Mouse (Mus musculus): ENCODE results near the gene Zfp382.
"Not testable (repeated sequence)": the region's sequence is repeated elsewhere in the genome, so short reads cannot be mapped to it uniquely, and the experiment has no call there.

The Zfp382 gene

GRCm38 (mm10) chr7:30143555-30144209 is 21.9 kb downstream of the Zfp382 start:
- peak; percentile 57 to 70 for DNase-seq (ENCODE audit: inconsistent age in 2 of 2, low spot score in 1 of 2)

- no peak for DNase-seq (ENCODE audit: inconsistent age in 2 of 2, low spot score in 1 of 2)
Observed at GRCm38 (mm10) chr7:30147011-30147410, 25.3 kb downstream of the Zfp382 start.

- no peak for DNase-seq (ENCODE audit: inconsistent age in 2 of 2, low spot score in 1 of 2)
Observed at GRCm38 (mm10) chr7:30154040-30154439, 32.3 kb downstream of the Zfp382 start.

GRCm38 (mm10) chr7:30155507-30155906 is 33.8 kb downstream of the Zfp382 start:
- DNase-seq (ENCODE audit: inconsistent age in 2 of 2, low spot score in 1 of 2) = no peak

- no peak for DNase-seq (ENCODE audit: inconsistent age in 2 of 2, low spot score in 1 of 2)
Observed at GRCm38 (mm10) chr7:30163113-30163512, 41.4 kb downstream of the Zfp382 start.

GRCm38 (mm10) chr7:30164745-30165144 is 43.0 kb downstream of the Zfp382 start:
- DNase-seq (ENCODE audit: inconsistent age in 2 of 2, low spot score in 1 of 2) = no peak

- DNase-seq (ENCODE audit: inconsistent age in 2 of 2, low spot score in 1 of 2) = no peak
Observed at GRCm38 (mm10) chr7:30168914-30169582, 47.3 kb downstream of the Zfp382 start.

- DNase-seq (ENCODE audit: inconsistent age in 2 of 2, low spot score in 1 of 2) = peak; percentile 92 to 98
Observed at GRCm38 (mm10) chr7:30169583-30170282, 48.0 kb downstream of the Zfp382 start, which contains the start of gene Zfp146. Gene Zfp146, minus strand, starts transcription at chr7:30169750.

GRCm38 (mm10) chr7:30170283-30170951 is 48.7 kb downstream of the Zfp382 start:
- DNase-seq (ENCODE audit: inconsistent age in 2 of 2, low spot score in 1 of 2) = no peak

- no peak for DNase-seq (ENCODE audit: inconsistent age in 2 of 2, low spot score in 1 of 2)
Observed at GRCm38 (mm10) chr7:30176474-30176873, 54.7 kb downstream of the Zfp382 start.

GRCm38 (mm10) chr7:30178256-30178655 is 56.5 kb downstream of the Zfp382 start:
- no peak for DNase-seq (ENCODE audit: inconsistent age in 2 of 2, low spot score in 1 of 2)

GRCm38 (mm10) chr7:30181308-30181707 is 59.6 kb downstream of the Zfp382 start:
- peak; percentile 73 to 92 for DNase-seq (ENCODE audit: inconsistent age in 2 of 2, low spot score in 1 of 2)

GRCm38 (mm10) chr7:30181929-30182328 is 60.2 kb downstream of the Zfp382 start:
- DNase-seq (ENCODE audit: inconsistent age in 2 of 2, low spot score in 1 of 2) = not testable (repeated sequence)

GRCm38 (mm10) chr7:30183189-30183588 is 61.4 kb downstream of the Zfp382 start:
- DNase-seq (ENCODE audit: inconsistent age in 2 of 2, low spot score in 1 of 2) = not testable (repeated sequence)

- peak; percentile 93 to 98 for DNase-seq (ENCODE audit: inconsistent age in 2 of 2, low spot score in 1 of 2)
Observed at GRCm38 (mm10) chr7:30183879-30184289, 62.1 kb downstream of the Zfp382 start, which contains the start of gene Cox7a1. Gene Cox7a1, plus strand, starts transcription at chr7:30184144.

Data from adrenal gland, adult (tissue).